Mouse (Mus musculus) cerebellum, adult 11-12 months (tissue): ENCODE measurements around the gene Pogk.

ENCODE experiments used
- DNase-seq: peaks from one replicate; pipeline ENCODE4 v3.0.0; 2022

Pogk gene

DNA sequence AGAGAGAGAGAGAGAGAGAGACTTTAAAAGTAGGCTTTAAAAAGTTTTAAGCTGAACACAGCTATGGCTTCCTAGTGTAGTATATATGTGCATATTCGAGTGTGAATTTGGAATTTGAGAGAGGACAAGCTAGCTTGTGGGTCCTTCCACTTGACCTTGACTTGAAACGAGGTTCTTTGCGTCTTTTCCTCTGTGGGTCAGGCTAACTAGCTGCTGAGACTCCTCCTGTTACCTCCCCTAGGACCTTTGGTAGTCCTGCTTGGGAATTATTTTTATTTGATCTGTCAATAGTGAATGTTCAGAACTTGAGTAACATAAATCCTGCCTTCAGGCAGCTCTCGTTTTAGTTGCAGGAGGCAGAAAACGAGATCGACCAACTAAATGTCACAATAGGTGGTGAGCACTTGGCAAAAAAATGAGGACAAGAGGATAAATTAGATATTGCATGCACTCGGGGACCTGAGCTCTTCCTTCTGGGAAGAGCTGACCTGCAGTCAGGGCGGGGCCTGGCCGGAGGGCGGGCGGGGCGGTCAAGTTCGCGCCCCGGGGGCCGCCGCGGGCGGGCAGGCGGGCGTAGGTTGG, 31.1 kb downstream of the Pogk start:
- DNase-seq = no peak

DNA sequence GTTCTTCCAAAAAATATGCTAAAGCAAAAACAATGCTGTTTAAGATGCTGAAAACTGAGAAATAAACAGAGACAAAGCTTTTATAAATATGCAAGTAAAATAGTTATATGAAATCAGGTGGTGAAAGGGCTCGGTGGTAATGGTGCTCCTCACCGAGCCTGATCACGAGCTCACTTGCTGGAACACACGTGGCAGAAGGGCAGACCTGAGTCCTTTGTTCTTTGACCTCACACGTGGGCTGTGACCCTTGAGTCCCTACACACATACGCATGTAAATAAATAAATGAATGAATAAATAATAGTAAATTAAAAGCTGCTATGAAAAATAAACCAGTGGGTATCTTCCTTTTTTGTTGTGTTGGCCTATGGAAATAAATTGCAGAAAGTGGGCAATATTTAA, 32.5 kb downstream of the Pogk start:
- DNase-seq = no peak

- no peak for DNase-seq
Observed at GRCm38 (mm10) chr1:166363122-166363521, 46.5 kb downstream of the Pogk start.

GRCm38 (mm10) chr1:166362659-166363058, 47.0 kb downstream of the Pogk start:
- no peak for DNase-seq

DNA sequence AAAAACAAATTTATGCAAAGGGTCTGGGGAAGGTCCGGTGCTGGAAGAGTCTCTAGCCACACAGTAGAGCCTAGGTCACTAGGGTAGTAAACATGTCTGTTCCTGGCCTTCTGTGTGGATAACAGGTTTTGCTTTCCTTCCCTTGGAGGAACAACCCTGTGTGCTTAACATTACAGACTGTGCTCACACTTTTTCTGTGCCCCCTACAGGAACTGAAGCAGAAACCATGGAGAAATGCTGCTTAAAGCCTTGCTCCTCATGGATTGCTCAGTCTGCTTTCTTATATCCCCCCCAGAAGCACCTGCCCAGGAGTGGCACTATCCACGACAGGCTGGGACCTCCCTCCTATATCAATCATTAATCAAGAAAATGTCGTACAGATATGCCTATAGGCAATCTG, 47.8 kb downstream of the Pogk start:
- no peak for DNase-seq

DNA sequence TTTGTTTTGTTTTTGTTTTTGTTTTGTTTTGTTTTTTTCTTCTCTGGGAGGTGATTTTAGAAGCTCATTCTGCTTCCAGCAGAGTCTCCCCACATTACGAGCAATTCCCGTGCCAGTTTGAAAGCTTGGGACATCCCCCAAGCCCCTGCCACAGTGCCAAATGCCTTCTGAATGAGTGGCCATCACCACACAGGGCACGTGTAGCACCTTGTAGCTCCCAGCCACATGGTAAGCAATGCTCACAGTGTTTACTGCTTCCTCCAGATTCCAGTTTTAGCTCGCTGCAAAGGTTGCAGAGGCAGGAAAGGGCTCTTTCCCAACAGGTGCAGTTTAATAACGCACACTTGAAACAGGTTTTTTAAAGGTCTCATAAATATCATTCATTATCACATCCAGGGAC, 48.8 kb downstream of the Pogk start:
- no peak for DNase-seq

GRCm38 (mm10) chr1:166360157-166360855, 49.4 kb downstream of the Pogk start:
- peak; percentile 84 for DNase-seq

DNA sequence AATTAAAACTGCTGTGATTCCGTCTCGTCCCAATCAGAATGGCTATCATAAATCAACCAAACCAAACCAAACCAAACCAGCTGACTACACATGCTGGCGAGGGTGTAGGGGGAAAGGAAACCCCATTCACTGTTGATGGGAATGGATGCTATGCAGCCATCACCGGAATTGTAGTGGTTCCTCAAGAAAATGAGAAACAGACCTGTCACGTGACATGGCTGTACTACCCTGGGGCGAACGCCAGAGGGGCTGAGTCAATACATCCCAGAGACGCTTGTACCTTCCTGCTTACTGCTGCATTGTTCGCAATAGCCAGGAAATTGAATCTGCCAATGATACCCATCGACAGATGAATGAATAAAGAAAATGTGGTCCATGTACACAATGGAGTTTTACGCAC, 59.9 kb downstream of the Pogk start:
- DNase-seq = no peak

DNA sequence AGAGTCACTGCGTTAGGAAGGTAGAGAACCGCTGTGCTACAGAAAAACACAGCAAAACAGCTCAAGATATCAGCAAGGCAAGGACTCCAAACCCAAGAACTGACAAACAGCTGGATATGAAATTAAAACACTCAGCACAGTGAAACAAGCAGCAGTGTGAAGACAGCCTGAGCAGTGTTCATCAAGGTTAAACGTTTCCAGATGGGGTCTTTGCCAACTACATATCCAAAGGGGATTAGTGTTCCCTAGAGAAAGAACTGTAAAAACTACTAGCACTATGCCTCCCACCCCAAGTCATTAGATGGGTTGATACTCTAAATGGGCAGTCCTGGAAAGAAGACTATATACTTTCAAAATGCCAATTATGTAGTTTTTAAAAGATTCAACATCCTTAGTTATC, 60.3 kb downstream of the Pogk start:
- no peak for DNase-seq

DNA sequence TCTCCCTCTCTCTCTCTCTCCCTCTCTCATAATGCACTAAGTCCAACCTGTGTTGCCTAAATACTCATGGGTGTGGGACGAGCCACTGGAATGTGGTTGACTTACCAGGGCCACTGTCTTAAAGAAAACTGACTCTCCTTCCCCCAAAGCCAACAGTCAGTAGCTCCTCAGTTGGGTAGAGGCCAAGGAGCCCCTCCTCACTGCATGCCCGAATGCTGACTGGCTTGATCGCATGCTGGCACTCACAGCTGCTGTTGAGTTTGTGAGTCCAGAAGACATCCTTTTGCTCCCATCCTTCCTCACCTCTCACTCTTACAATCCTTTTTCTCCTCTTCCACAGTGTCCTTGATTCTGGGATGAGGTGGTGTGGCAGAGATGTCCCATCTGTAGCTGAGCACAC, 62.8 kb downstream of the Pogk start:
- DNase-seq = no peak

- DNase-seq = no peak
Observed at GRCm38 (mm10) chr1:166345602-166346001, 64.1 kb downstream of the Pogk start.

- DNase-seq = no peak
Observed at GRCm38 (mm10) chr1:166344300-166345077, 65.2 kb downstream of the Pogk start.

DNA sequence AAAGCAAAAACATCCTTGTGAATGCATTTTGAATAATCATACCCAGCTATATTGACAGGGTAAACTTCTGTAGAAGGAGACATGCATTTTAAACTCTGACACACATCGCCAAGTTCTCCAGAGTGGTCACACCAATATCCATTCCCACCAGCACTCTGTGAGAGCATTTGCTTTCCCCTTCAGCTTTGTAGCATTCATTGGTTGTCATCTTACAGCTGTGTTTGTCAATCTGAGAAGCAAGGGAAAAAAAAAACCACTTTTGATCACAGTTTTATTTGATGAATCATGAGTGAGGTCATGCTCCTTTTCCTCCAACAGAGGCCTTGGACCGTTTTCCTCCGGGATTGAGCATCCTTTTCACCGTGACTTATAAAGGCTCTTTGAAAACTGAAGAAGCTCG, 66.1 kb downstream of the Pogk start:
- no peak for DNase-seq

- DNase-seq = no peak
Observed at GRCm38 (mm10) chr1:166342539-166342938, 67.1 kb downstream of the Pogk start.

GRCm38 (mm10) chr1:166342060-166342459, 67.6 kb downstream of the Pogk start:
- DNase-seq = no peak

DNA sequence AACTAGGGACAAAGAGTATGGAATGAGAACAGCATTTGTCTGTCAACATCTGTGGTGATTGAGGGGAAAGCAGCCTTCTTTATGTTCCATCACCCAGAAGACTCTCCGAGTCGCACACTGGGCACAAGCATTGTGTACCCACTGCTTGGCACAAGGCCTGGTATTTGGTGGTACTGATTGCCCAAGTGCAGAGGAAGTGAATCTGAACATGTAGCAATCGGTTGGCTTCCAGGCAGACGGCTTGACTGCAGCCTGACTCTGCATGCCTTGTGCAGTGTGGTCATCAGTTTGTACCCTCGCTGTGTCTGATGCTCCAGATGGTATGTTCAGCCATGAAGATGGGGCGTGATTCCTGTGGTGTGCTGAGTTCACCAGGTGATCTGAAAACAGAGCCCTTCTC, 70.6 kb downstream of the Pogk start:
- DNase-seq = no peak
